Mouse (Mus musculus): ENCODE measurements at regions not wholly inside any gene's neighbourhood (a gene's known extent, or its start where the extent isn't known, plus 50 kb on each side); places are given as distances from the start of the nearest gene placed in this dataset.

- no peak for TF ChIP-seq CTCF (conservative IDR thresholded peaks at IDR 0.05; ENCODE audit: low read length)
- no peak for TF ChIP-seq POU5F1 (IDR thresholded peaks at IDR 0.05; ENCODE audit: borderline replicate concordance, low read length)
Measured at GRCm38 (mm10) chr6:140102043-140102442, 60.8 kb upstream of the Plcz1 start.
